8 mouse cellular contexts compared by ENCODE assay signal in the genomic region with DNA sequence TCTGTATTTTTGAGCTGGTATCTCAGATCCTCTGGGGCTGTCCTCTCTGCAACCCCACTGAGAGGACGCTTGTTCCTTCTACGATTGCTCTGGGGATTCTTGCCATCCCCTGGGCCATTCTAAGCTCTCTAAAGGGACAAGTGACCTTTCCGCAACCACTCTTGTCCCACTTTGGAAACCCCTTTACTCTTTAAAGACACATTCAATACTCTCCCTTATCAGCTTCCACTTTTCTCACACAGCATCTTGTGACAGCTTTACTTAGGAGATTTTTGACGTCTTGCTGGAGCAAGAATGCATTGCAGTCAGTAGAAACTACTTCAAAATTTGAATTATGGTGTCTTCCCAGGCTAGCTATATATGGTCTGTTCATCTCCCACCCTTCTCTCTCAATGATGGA. TPM values are rescaled to one million over a fixed set of nuclear protein-coding genes. Genes with fewer than 3 reads are reported as not detected.
A peak's percentile ranks its signal among the peaks of the same experiment; 100 is the strongest.
DNase-seq lines count a peak whose midpoint lies in the region; ATAC-seq and TF ChIP-seq lines count a peak whose summit lies in the region.

TSS of gene Snap47 (minus strand) at position 101 of the 400 bp plus-strand sequence.

- TF ChIP-seq CTCF in lung, embryonic 14.5 days (IDR thresholded peaks at IDR 0.05; ENCODE audit: low read depth), result no peak

- peak within 1 kb of the TSS; percentile 80 for H3K27ac ChIP-seq in lung, embryonic 14.5 days (ENCODE audit: low read depth)
- peak within 1 kb of the TSS; percentile 74 for H3K27ac ChIP-seq in brown adipose tissue, adult 24 weeks (replicated peaks; ENCODE audit: low read depth, low read length)
- peak within 1 kb of the TSS; percentile 76 for H3K27ac ChIP-seq in heart, embryonic 13.5 days (replicated peaks)
- peak within 1 kb of the TSS; percentile 90 for H3K27ac ChIP-seq in neural tube, embryonic 15.5 days (replicated peaks)

- peak within 1 kb of the TSS; percentile 73 for H3K4me3 ChIP-seq in lung, embryonic 14.5 days (ENCODE audit: low read depth, low read length)
- H3K4me3 ChIP-seq in brown adipose tissue, adult 24 weeks (ENCODE audit: insufficient read depth, low read depth, low read length), result peak within 1 kb of the TSS; percentile 97
- peak within 1 kb of the TSS; percentile 92 for H3K4me3 ChIP-seq in heart, embryonic 13.5 days
- peak within 1 kb of the TSS; percentile 87 for H3K4me3 ChIP-seq in neural tube, embryonic 15.5 days (replicated peaks)

- peak within 1 kb of the TSS; percentile 94 for H3K4me2 ChIP-seq in lung, embryonic 14.5 days
- peak within 1 kb of the TSS; percentile 97 for H3K4me2 ChIP-seq in heart, embryonic 13.5 days
- peak within 1 kb of the TSS; percentile 78 for H3K4me2 ChIP-seq in neural tube, embryonic 15.5 days

- intact Hi-C loops in left cerebral cortex, postnatal 14 days (cut with DNase I), result no loop called here

- peaks cover 36% of the 10 kb centered on the region for H3K36me3 ChIP-seq in lung, embryonic 14.5 days (ENCODE audit: insufficient read depth)
- peaks cover 49% of the 10 kb centered on the region for H3K36me3 ChIP-seq in heart, embryonic 13.5 days
- H3K36me3 ChIP-seq in neural tube, embryonic 15.5 days, result peaks cover 30% of the 10 kb centered on the region

- 70% methylated on average over 4 of the region's 4 CpGs for WGBS in lung, embryonic 14.5 days
- 60% methylated on average over 4 of the region's 4 CpGs for WGBS in heart, embryonic 13.5 days
- WGBS in neural tube, embryonic 15.5 days, result 87% methylated on average over 4 of the region's 4 CpGs

- no peaks in the 10 kb centered on the region for H3K9me3 ChIP-seq in lung, embryonic 14.5 days (ENCODE audit: low read depth, low read length)
- H3K9me3 ChIP-seq in heart, embryonic 13.5 days, result no peaks in the 10 kb centered on the region
- no peaks in the 10 kb centered on the region for H3K9me3 ChIP-seq in neural tube, embryonic 15.5 days (replicated peaks)

- no peak for ATAC-seq in lung, embryonic 14.5 days (ENCODE audit: insufficient read depth)
- ATAC-seq in heart, embryonic 13.5 days (ENCODE audit: extremely low read depth, insufficient number of reproducible peaks, low FRiP score, low TSS enrichment), result no peak
- ATAC-seq in neural tube, embryonic 15.5 days (ENCODE audit: low FRiP score), result no peak

- H3K9ac ChIP-seq in lung, embryonic 14.5 days, result peak within 1 kb of the TSS; percentile 69
- peak within 1 kb of the TSS; percentile 93 for H3K9ac ChIP-seq in heart, embryonic 13.5 days
- H3K9ac ChIP-seq in neural tube, embryonic 15.5 days (replicated peaks), result peak within 1 kb of the TSS; percentile 79

- H3K4me1 ChIP-seq in lung, embryonic 14.5 days (ENCODE audit: insufficient read depth), result peaks cover 7% of the 10 kb centered on the region
- H3K4me1 ChIP-seq in brown adipose tissue, adult 24 weeks (ENCODE audit: control insufficient read depth, insufficient read depth, insufficient read length, low read length), result peaks cover 7% of the 10 kb centered on the region; the same call in 1 of the 2 replicates
- H3K4me1 ChIP-seq in heart, embryonic 13.5 days, result peaks cover 23% of the 10 kb centered on the region
- H3K4me1 ChIP-seq in neural tube, embryonic 15.5 days, result peaks cover 34% of the 10 kb centered on the region

- H3K27me3 ChIP-seq in lung, embryonic 14.5 days (ENCODE audit: insufficient read depth, low read length), result no peaks in the 10 kb centered on the region
- no peaks in the 10 kb centered on the region for H3K27me3 ChIP-seq in heart, embryonic 13.5 days (replicated peaks)
- no peaks in the 10 kb centered on the region for H3K27me3 ChIP-seq in neural tube, embryonic 15.5 days (replicated peaks)

- no peak for DNase-seq in lung, embryonic 14.5 days
- DNase-seq in lung, adult 18-20 months, result no peak
- no peak for DNase-seq in left cerebral cortex, postnatal 14 days (ENCODE audit: low spot score in 2 of 2)
- DNase-seq in cerebellum, adult 18-20 months, result no peak
- DNase-seq in right cerebral cortex, postnatal 4 days, result no peak

RNA-seq across cellular contexts. Expression of gene Snap47, which starts in this region (rescaled TPM):
- polyA plus RNA-seq in lung, embryonic 14.5 days (2014; fragmentation: Nextera tagmentation; extraction: Ambion mirVana), result 87.3 and 97.4 TPM in 2 replicates
- 21.4 and 22.5 TPM in 2 replicates for polyA plus RNA-seq in brown adipose tissue, adult 24 weeks (2012; ENCODE audit: insufficient read depth, insufficient read length, missing spikeins)
- 94.3 and 102 TPM in 2 replicates for polyA plus RNA-seq in heart, embryonic 13.5 days (2015; fragmentation: Nextera tagmentation; extraction: Ambion mirVana)
- 100 to 1,000 TPM; 388 to 398 TPM for total RNA-seq in left cerebral cortex, postnatal 14 days (2021)
- 541 and 630 TPM in 2 replicates for polyA plus RNA-seq in neural tube, embryonic 15.5 days (2015; fragmentation: Nextera tagmentation; extraction: Ambion mirVana)
